Mouse (Mus musculus) forebrain, embryonic 14.5 days (tissue): ENCODE measurements around the gene Amd1. TPM values are rescaled to one million over a fixed set of nuclear protein-coding genes. Genes with fewer than 3 reads are reported as not detected.

Experiments used
- ATAC-seq: fragments of 200-750 bp; cut with Nextera tagmentation; 2 replicates; pipeline ENCODE4 v1.8.0; 2017; ENCODE audit warnings: mild to moderate bottlenecking, moderate library complexity
- DNase-seq: peaks from one replicate; pipeline ENCODE4 v3.0.0-alpha.2; 2015; ENCODE audit warnings: low spot score
- H3K27ac ChIP-seq: fragments of 300-500 bp; sonication (generic); 2 replicates; pipeline ENCODE4 v1.5.1; 2014; ENCODE audit warnings: low read depth, mild to moderate bottlenecking, control low read depth, low read length, moderate library complexity
- H3K27me3 ChIP-seq: fragments of 300-500 bp; sonication (generic); replicated peaks from 2 replicates; pipeline ENCODE4 v1.6.1; 2014; ENCODE audit warnings: low read length, control low read depth, mixed read lengths; ENCODE audit not compliant: control insufficient read depth, insufficient read depth
- H3K36me3 ChIP-seq: fragments of 300-500 bp; sonication (generic); 2 replicates; pipeline ENCODE4 v1.6.1; 2014; ENCODE audit warnings: low read length, control low read depth; ENCODE audit not compliant: control insufficient read depth, insufficient read depth
- H3K4me1 ChIP-seq: fragments of 300-500 bp; sonication (generic); 2 replicates; pipeline ENCODE4 v1.6.1; 2014; ENCODE audit warnings: antibody characterized with exemption, low read length, control low read depth; ENCODE audit not compliant: control insufficient read depth, insufficient read depth
- H3K4me2 ChIP-seq: fragments of 300-500 bp; sonication (generic); 2 replicates; pipeline ENCODE4 v1.6.1; 2014; ENCODE audit warnings: mild to moderate bottlenecking, control low read depth, low read length
- H3K4me3 ChIP-seq: fragments of 300-500 bp; sonication (generic); 2 replicates; pipeline ENCODE4 v1.5.1; 2014; ENCODE audit warnings: low read depth, low read length, control low read depth
- H3K9ac ChIP-seq: fragments of 300-500 bp; sonication (generic); 2 replicates; pipeline ENCODE4 v1.6.1; 2014; ENCODE audit warnings: mild to moderate bottlenecking, low read length, control low read depth, moderate library complexity
- H3K9me3 ChIP-seq: fragments of 300-500 bp; sonication (generic); replicated peaks from 2 replicates; pipeline ENCODE4 v1.6.1; 2016; ENCODE audit warnings: low read length, control low read depth, mixed read lengths; ENCODE audit not compliant: control insufficient read depth
- WGBS: fragments of 180-500 bp; shearing (Covaris S2); extraction: QIAGEN DNeasy Blood & Tissue Kit; methylation state at CpG from one replicate; pipeline ENCODE4 v1.1.7; 2014; 5-methylcytosine and 5-hydroxymethylcytosine counted together
- polyA plus RNA-seq: library from polyadenylated mRNA; unstranded; fragments of >200 nt; fragmentation: Nextera tagmentation; extraction: Ambion mirVana; gene quantifications from 2 replicates; pipeline ENCODE4 v1.2.1, GENCODE M21; 2014

Amd1 gene
- polyA plus RNA-seq, 1 experiment from 2014 or later, result 50.7 TPM

DNA sequence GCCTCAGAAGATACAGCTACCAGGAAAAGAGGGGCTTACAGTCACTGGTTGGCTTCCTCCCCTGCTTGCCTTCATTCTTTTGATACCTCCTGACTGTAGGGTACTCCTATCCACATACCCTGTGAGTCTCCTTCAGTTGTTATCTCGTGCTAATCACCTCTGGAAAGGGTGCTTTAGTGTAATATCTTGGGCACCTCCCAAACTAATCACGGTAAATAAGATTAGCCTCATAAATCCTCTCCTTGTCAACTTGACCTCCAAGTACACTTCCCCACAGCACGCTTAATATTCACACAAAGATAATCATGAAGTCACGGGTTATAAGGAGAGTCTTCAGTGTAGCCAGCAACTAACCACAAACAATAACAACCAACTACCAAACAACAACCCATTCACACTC is 40.0 kb upstream of the Amd1 start:
- 82% methylated on average over 4 of the region's 4 CpGs for WGBS
- H3K4me2 ChIP-seq, result no peak overlapping the region
- H3K36me3 ChIP-seq, result no peaks in the 10 kb centered on the region
- no peak overlapping the region for H3K4me3 ChIP-seq
- no peaks in the 10 kb centered on the region for H3K4me1 ChIP-seq
- H3K27ac ChIP-seq, result no peak overlapping the region
- DNase-seq (no peak), ATAC-seq (no peak)
- H3K9me3 ChIP-seq, result no peaks in the 10 kb centered on the region
- no peaks in the 10 kb centered on the region for H3K27me3 ChIP-seq
- H3K9ac ChIP-seq, result no peak overlapping the region

DNA sequence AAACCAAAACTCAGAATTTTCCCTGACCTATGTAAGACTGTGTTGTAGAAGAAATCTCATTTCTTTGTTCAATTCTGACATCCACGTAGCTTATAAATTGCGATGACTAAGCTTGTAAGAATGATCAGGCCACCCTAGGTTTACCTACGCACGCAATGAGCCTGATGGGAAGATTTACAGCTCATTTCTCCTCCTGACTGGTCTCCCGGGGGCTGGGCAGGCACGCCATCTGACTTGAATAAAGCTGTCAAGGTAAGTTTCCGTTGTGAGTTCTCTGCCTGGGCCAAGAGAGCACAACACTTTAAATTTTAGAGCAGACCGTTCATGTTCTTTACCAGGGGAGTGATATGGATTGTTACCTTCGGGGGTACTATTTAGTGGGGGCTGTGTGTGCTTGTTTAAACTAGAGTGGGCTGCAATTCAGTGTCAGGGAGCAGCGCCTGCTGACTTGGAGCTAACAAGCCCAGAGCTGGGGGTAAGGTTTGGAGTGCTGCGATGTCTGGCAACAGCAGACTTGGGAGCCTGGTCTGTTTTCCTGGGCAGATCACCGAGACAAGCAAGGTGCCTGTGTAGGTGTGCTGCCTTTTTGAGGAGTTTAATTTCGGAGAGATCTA is 37.5 kb upstream of the Amd1 start, which contains the start of gene Cdk19:
Gene Cdk19 (plus strand): TSS at position 214 of the 614 bp plus-strand sequence.
- H3K9me3 ChIP-seq, result no peaks in the 10 kb centered on the region
- H3K9ac ChIP-seq, result no peak within 1 kb of the TSS
- no peak within 1 kb of the TSS for H3K27ac ChIP-seq
- H3K4me2 ChIP-seq, result no peak within 1 kb of the TSS
- H3K4me1 ChIP-seq, result no peaks in the 10 kb centered on the region
- ATAC-seq (no peak), DNase-seq (no peak)
- H3K4me3 ChIP-seq, result no peak within 1 kb of the TSS
- H3K36me3 ChIP-seq, result no peaks in the 10 kb centered on the region
- WGBS, result 52% methylated on average over 13 of the region's 13 CpGs
- no peaks in the 10 kb centered on the region for H3K27me3 ChIP-seq

DNA sequence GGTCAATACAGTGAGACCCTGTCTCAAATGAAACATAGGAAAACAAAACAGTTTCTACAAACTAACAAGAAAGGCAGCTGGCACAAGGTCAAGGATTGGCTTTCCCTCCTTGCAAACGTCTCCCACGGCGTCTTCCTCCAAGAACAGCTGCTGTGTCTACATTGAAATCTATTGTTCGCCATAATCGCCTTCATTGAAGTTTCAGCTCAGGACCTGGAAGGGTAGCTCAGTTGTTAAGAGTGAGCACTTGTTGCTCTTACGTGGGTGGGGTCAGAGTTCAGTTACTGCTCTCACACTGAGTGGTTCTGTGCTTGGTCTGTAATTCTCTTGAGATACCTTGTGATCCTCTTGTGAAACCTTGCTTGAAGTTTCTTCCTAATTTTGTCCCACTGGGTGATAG is 30.9 kb upstream of the Amd1 start:
- ATAC-seq, result no peak
- H3K27ac ChIP-seq, result no peak overlapping the region
- WGBS, result 54% methylated on average over 6 of the region's 6 CpGs
- no peaks in the 10 kb centered on the region for H3K27me3 ChIP-seq
- no peaks in the 10 kb centered on the region for H3K4me1 ChIP-seq
- no peak overlapping the region for H3K4me2 ChIP-seq
- no peaks in the 10 kb centered on the region for H3K9me3 ChIP-seq
- no peak overlapping the region for H3K9ac ChIP-seq
- no peaks in the 10 kb centered on the region for H3K36me3 ChIP-seq
- H3K4me3 ChIP-seq, result no peak overlapping the region
- no peak for DNase-seq

DNA sequence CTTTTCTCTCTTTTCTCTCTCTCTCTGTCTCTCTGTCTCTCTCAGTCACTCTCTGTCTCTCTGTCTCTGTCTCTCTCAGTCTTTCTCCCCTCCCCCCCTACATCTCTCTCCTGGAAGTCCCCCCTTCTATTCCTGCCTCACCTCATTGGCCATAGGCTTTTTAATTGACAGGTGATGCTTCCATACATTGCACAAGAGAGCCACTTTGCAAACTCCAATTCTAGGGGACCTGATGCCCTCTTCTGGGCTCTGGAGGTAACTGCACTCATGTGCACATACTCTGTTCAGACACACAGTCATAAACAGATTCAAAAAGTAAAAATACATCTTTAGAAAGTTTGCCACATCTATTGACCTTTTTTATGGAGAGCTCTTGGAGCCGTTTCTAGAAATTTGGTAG is 28.3 kb upstream of the Amd1 start:
- H3K27me3 ChIP-seq, result no peaks in the 10 kb centered on the region
- no peaks in the 10 kb centered on the region for H3K9me3 ChIP-seq
- H3K27ac ChIP-seq, result no peak overlapping the region
- 94% methylated on average over 1 of the region's 1 CpGs for WGBS
- DNase-seq (no peak), ATAC-seq (no peak)
- H3K4me1 ChIP-seq, result no peaks in the 10 kb centered on the region
- no peaks in the 10 kb centered on the region for H3K36me3 ChIP-seq
- no peak overlapping the region for H3K9ac ChIP-seq
- no peak overlapping the region for H3K4me3 ChIP-seq
- H3K4me2 ChIP-seq, result no peak overlapping the region

DNA sequence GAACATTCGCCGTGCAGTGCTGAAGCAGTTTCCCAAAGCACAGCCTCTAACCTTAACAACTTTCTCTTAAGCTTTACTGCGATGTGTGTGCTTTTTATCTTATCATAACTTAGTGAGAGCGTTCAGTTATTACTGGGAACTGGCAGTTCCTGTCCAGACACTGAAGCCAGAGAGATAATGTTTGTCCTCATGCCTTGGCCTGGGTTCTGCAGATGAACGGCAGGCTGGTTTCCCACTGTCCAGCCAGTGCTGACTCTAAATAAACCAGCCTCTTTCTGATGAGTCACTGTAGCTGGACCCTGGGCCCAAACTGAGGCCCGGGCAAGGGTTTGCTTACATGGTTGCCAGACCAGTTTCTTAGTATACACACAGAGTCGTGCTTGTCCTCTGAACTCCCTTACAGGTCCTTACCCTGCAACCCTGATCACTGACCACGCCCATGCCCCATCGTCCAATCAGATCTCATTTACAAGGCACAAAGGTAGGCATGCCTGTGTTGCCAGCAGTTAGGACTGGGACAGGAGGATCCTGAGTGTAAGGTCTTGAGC is 26.1 kb upstream of the Amd1 start:
- Histone ChIP-seq H3K4me1 (no peaks in the 10 kb centered on the region), H3K4me3 (no peak overlapping the region), H3K27me3 (no peaks in the 10 kb centered on the region), H3K36me3 (no peaks in the 10 kb centered on the region), H3K27ac (no peak overlapping the region), H3K9ac (no peak overlapping the region), H3K4me2 (no peak overlapping the region), H3K9me3 (no peaks in the 10 kb centered on the region)
- WGBS, result 82% methylated on average over 9 of the region's 9 CpGs
- no peak for DNase-seq
- no peak for ATAC-seq

DNA sequence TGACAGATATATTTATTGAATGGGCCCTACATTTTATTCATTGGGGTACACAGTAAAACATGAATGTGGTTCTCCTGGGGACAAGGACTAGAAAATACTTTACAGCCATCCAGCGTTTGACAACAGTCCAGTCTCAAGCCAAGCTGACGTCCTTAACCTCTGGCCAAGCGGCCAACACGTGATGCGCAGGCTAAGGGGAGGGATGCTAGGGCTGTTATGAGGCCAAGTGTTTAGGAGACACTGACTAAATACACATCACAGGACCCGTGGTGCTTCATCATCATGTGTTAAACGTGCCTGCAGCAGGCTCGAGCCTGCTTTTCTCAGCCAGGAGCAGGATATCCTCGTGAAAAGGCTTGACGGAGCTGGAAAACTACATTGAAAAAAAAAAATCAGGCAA is 18.3 kb upstream of the Amd1 start:
- H3K4me2 ChIP-seq, result no peak overlapping the region
- no peak for ATAC-seq
- H3K4me1 ChIP-seq, result no peaks in the 10 kb centered on the region
- no peaks in the 10 kb centered on the region for H3K27me3 ChIP-seq
- H3K9ac ChIP-seq, result no peak overlapping the region
- WGBS, result 92% methylated on average over 10 of the region's 10 CpGs
- H3K36me3 ChIP-seq, result no peaks in the 10 kb centered on the region
- no peak for DNase-seq
- no peaks in the 10 kb centered on the region for H3K9me3 ChIP-seq
- H3K27ac ChIP-seq, result no peak overlapping the region
- no peak overlapping the region for H3K4me3 ChIP-seq

DNA sequence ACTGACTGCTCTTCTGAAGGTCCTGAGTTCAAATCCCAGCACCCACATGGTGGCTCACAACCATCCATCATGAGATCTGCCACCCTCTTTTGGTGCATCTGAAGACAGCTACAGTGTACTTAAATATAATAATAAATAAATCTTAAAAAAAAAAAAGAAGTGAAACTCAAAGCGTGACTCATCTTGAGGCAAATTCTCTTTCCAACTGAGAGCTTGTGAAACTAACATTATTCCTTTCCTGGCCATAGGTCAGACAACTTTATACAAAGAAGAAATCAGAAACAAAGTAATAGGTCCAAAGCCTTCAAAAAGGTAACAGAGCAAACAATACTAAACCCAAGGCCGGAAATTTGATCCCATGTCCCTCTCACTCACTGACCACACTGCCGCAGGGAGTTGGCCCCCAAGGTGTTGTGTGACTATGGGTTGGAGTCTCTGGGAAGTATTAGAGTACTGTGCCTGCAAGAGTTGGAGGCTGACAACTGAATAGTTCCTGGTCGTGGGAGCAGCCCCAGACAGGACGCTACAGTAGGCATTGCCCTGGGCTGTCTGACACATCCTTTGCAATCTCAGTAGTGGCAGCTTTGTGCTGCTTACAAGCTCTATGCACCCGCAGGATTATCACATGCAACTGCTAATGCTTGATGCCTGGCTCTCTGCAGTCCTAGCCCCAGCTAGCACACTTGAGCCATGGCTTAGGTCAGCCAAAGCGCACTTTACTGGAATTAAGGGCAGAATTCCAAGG is 15.0 kb upstream of the Amd1 start:
- Histone ChIP-seq H3K4me3 (no peak overlapping the region), H3K27ac (no peak overlapping the region), H3K4me2 (no peak overlapping the region), H3K27me3 (no peaks in the 10 kb centered on the region), H3K9ac (no peak overlapping the region), H3K36me3 (no peaks in the 10 kb centered on the region), H3K4me1 (no peaks in the 10 kb centered on the region), H3K9me3 (no peaks in the 10 kb centered on the region)
- DNase-seq, result no peak
- 63% methylated on average over 7 of the region's 7 CpGs for WGBS
- ATAC-seq, result no peak

DNA sequence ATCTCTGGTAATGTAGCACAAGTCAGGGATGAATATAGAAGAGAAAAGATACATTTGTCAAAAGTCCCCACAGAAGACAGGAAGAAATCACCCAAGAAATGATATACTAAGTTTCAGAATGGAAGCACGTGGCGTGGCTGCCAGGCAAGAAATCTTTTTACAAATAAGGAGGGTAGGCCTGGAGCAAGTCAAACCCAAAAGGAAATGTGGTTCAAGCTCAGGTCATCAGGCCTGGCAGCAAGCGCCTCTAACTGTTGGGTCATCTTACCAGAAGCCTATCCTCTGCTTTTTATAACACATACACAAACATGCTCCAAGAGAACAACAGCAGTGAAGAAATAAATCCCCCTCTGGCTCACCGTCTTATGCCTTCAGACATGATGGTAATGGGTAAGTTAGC is 10.8 kb upstream of the Amd1 start:
- ATAC-seq (no peak), DNase-seq (no peak)
- no peaks in the 10 kb centered on the region for H3K4me1 ChIP-seq
- H3K4me3 ChIP-seq, result no peak overlapping the region
- no peaks in the 10 kb centered on the region for H3K9me3 ChIP-seq
- H3K9ac ChIP-seq, result no peak overlapping the region
- H3K4me2 ChIP-seq, result no peak overlapping the region
- no peaks in the 10 kb centered on the region for H3K36me3 ChIP-seq
- H3K27me3 ChIP-seq, result no peaks in the 10 kb centered on the region
- WGBS, result 86% methylated on average over 4 of the region's 4 CpGs
- H3K27ac ChIP-seq, result no peak overlapping the region
